ENCODE assay signal across 18 mouse cellular contexts in the genomic region with DNA sequence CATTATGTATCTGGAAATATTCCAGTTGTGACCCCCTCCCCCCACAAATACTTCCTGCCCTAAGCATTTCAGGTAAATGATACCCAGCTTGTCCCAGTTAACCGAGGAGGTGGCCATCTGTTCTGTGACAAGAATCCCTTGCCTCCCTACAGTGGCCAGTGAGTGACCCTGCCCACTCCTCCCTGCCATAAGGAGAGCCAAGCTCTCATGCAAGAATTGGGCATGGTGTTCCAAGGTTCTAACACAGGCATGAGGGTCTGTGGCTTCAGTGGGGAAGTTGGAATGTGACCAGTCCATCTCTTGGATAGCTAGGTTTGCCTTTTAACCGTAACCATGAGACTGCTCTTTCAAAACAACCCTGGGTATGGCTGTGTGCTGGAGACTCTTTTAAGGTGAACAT.
DNase-seq lines count a peak whose midpoint lies in the region; ATAC-seq and TF ChIP-seq lines count a peak whose summit lies in the region.
"Had no signal": no experiment of that assay in that cellular context is flagged by ENCODE, and none has a peak within 500 bp of the region (broad histone marks: within the 10 kb centered on the region; RNA-seq: fewer than 3 reads in every experiment).

No protein-coding gene starts in this region.

- no peak for TF ChIP-seq POLR2A in spleen, adult 2 months (IDR thresholded peaks at IDR 0.05; ENCODE audit: low read depth, low read length)

- H3K27ac ChIP-seq in spleen, adult 2 months (ENCODE audit: insufficient read depth, low read length) = peak overlapping the region; percentile 23; the same call in 1 of the 2 replicates
- 0 out of 2 replicates have a peak overlapping the region, but pooled peaks have one; percentile 7 for H3K27ac ChIP-seq in embryonic facial prominence, embryonic 10.5 days (replicated peaks)
- H3K27ac ChIP-seq: forebrain, embryonic 10.5 days had no signal

- no peaks in the 10 kb centered on the region for H3K9me3 ChIP-seq in embryonic facial prominence, embryonic 10.5 days
- H3K9me3 ChIP-seq: forebrain, embryonic 10.5 days had no signal

- no peak for DNase-seq in cerebellum, postnatal 4 days (ENCODE audit: low spot score in 2 of 2)
- DNase-seq in spleen, adult 2 months (ENCODE audit: low read depth in 1 of 2, low spot score in 2 of 2) = no peak
- no peak for DNase-seq in spleen, adult 18-20 months
- DNase-seq in embryonic facial prominence, embryonic 10.5 days (ENCODE audit: low spot score) = no peak
- DNase-seq in right cerebral cortex, adult 2 months (ENCODE audit: low spot score in 2 of 2) = no peak
- DNase-seq in thymus, postnatal 25 days = no peak
- DNase-seq in urinary bladder, adult 2 months (ENCODE audit: low spot score) = no peak
- DNase-seq: adrenal gland, postnatal 25 days; forebrain, postnatal 0 days; gastrocnemius, postnatal 36 days; kidney, adult 9 months; liver; right cerebral cortex, postnatal 4 days; thymus, postnatal 14 days had no signal

- no peak overlapping the region for H3K4me3 ChIP-seq in spleen, adult 2 months (ENCODE audit: extremely low read depth, insufficient read depth, insufficient read length)
- H3K4me3 ChIP-seq in embryonic facial prominence, embryonic 10.5 days = no peak overlapping the region
- H3K4me3 ChIP-seq: forebrain, embryonic 10.5 days had no signal

- no peak for TF ChIP-seq CTCF in spleen, adult 2 months (IDR thresholded peaks at IDR 0.05; ENCODE audit: extremely low read depth, insufficient read depth, insufficient read length, insufficient replicate concordance)

- no peaks in the 10 kb centered on the region for H3K4me1 ChIP-seq in spleen, adult 2 months (ENCODE audit: control insufficient read depth, insufficient read depth, insufficient read length)
- peaks cover 19% of the 10 kb centered on the region for H3K4me1 ChIP-seq in embryonic facial prominence, embryonic 10.5 days

- no peaks in the 10 kb centered on the region for H3K27me3 ChIP-seq in spleen, adult 2 months (ENCODE audit: control insufficient read depth, insufficient read depth, low read length)
- no peaks in the 10 kb centered on the region for H3K27me3 ChIP-seq in embryonic facial prominence, embryonic 10.5 days (replicated peaks; ENCODE audit: low read depth, poor library complexity, severe bottlenecking)
- H3K27me3 ChIP-seq: Patski had no signal

- no peaks in the 10 kb centered on the region for H3K36me3 ChIP-seq in spleen, adult 2 months (ENCODE audit: control insufficient read depth, insufficient read depth, low read length)
- H3K36me3 ChIP-seq in embryonic facial prominence, embryonic 10.5 days (replicated peaks) = no peaks in the 10 kb centered on the region
- H3K36me3 ChIP-seq: forebrain, embryonic 10.5 days had no signal

- 90% methylated on average over 2 of the region's 2 CpGs for WGBS in spleen, adult 2 months
- 74% methylated on average over 2 of the region's 2 CpGs for WGBS in embryonic facial prominence, embryonic 10.5 days

- peak; percentile 69; the same call in 1 of the 2 replicates for ATAC-seq in cerebellum, adult (ENCODE audit: insufficient number of reproducible peaks, low FRiP score, low TSS enrichment)
- ATAC-seq: forebrain, postnatal 0 days; midbrain, embryonic 16.5 days; Patski had no signal
